Mouse (Mus musculus) CD4-positive, CD25-positive, alpha-beta regulatory T cell, adult 9 weeks (primary cell): ENCODE results near the gene Fam167b. TPM values are rescaled to one million over a fixed set of nuclear protein-coding genes. Genes with fewer than 3 reads are reported as not detected.

Source experiments
- polyA plus RNA-seq: library from polyadenylated mRNA; unstranded; fragments of 100-300 nt; shearing (Covaris generic); gene quantifications from one replicate; pipeline ENCODE4 v1.2.1, GENCODE M21; 2017

Gene Fam167b
- polyA plus RNA-seq = not detected

GRCm38 (mm10) chr4:129578466-129578865 lies at the start of gene Fam167b:
Gene Fam167b, minus strand, starts transcription at chr4:129578549.

GRCm38 (mm10) chr4:129623681-129624091 lies 45.3 kb upstream of the Fam167b start, which contains the start of gene Ccdc28b:
Gene Ccdc28b, minus strand, starts transcription at chr4:129623947.

GRCm38 (mm10) chr4:129618786-129619691 lies 40.7 kb upstream of the Fam167b start, which contains the start of gene Iqcc:
Gene Iqcc, minus strand, starts transcription at chr4:129619099.

GRCm38 (mm10) chr4:129614093-129614492 lies 35.7 kb upstream of the Fam167b start, which contains the start of gene Dcdc2b:
Gene Dcdc2b, minus strand, starts transcription at chr4:129614257.

GRCm38 (mm10) chr4:129600233-129601158 lies 22.1 kb upstream of the Fam167b start, which contains the start of the genes Eif3i and Tmem234:
Gene Eif3i, minus strand, starts transcription at chr4:129600648.
Gene Tmem234, plus strand, starts transcription at chr4:129600668.

GRCm38 (mm10) chr4:129573430-129573829 lies 4.9 kb downstream of the Fam167b start, which contains the start of gene Lck:
Gene Lck, minus strand, starts transcription at chr4:129573641.

GRCm38 (mm10) chr4:129542592-129543141 lies 35.7 kb downstream of the Fam167b start, which contains the start of gene Hdac1:
Gene Hdac1, minus strand, starts transcription at chr4:129542713.

Other genes with a start within 250 kb of the Fam167b start
- gene Rbbp4, start 243.2 kb downstream of the Fam167b start, polyA plus RNA-seq = 380 TPM
- 86.8 TPM for gene Zbtb8os, start 242.9 kb downstream of the Fam167b start, polyA plus RNA-seq
- 12.3 TPM for gene Zbtb8a, start 200.4 kb downstream of the Fam167b start, polyA plus RNA-seq
- not detected for gene Zbtb8b, start 137.7 kb downstream of the Fam167b start, polyA plus RNA-seq
- 44.4 TPM for gene Bsdc1, start 117.0 kb downstream of the Fam167b start, polyA plus RNA-seq
- gene Tssk3, start 87.5 kb downstream of the Fam167b start, polyA plus RNA-seq = not detected
- gene Fam229a, start 87.4 kb downstream of the Fam167b start, polyA plus RNA-seq = not detected
- 6.5 TPM for gene Marcksl1, start 65.0 kb downstream of the Fam167b start, polyA plus RNA-seq
- gene Hdac1, start 35.8 kb downstream of the Fam167b start, polyA plus RNA-seq = 375 TPM
- 1,699 TPM for gene Lck, start 4.9 kb downstream of the Fam167b start, polyA plus RNA-seq
- gene Eif3i, start 22.1 kb upstream of the Fam167b start, polyA plus RNA-seq = 238 TPM
- gene Tmem234, start 22.1 kb upstream of the Fam167b start, polyA plus RNA-seq = 282 TPM
- gene Dcdc2b, start 35.7 kb upstream of the Fam167b start, polyA plus RNA-seq = 8.8 TPM
- 43.9 TPM for gene Iqcc, start 40.5 kb upstream of the Fam167b start, polyA plus RNA-seq
- gene Ccdc28b, start 45.4 kb upstream of the Fam167b start, polyA plus RNA-seq = 49.2 TPM
- gene Txlna, start 62.5 kb upstream of the Fam167b start, polyA plus RNA-seq = 88.8 TPM
- gene Kpna6, start 94.2 kb upstream of the Fam167b start, polyA plus RNA-seq = 26.1 TPM
- 25.6 TPM for gene Tmem39b, start 118.3 kb upstream of the Fam167b start, polyA plus RNA-seq
- 30.1 TPM for gene Khdrbs1, start 163.8 kb upstream of the Fam167b start, polyA plus RNA-seq
- 247 TPM for gene Ptp4a2, start 232.7 kb upstream of the Fam167b start, polyA plus RNA-seq